Mouse (Mus musculus): ENCODE data around the gene Rbm48. TPM values are rescaled to one million over a fixed set of nuclear protein-coding genes. Genes with fewer than 3 reads are reported as not detected.

The Rbm48 gene
- total RNA-seq, 2 experiments from 2014 or later = 3.8 to 4.1 TPM

- DNase-seq = no peak
Observed at GRCm38 (mm10) chr5:3551481-3551880, 44.9 kb downstream of the Rbm48 start.

GRCm38 (mm10) chr5:3546226-3546625 is 50.2 kb downstream of the Rbm48 start:
- DNase-seq = no peak

GRCm38 (mm10) chr5:3544480-3544769 is 52.0 kb downstream of the Rbm48 start:
- no peak for DNase-seq

GRCm38 (mm10) chr5:3543629-3544479 is 52.5 kb downstream of the Rbm48 start, which contains the start of gene Fam133b:
TSS of gene Fam133b (plus strand) at chr5:3543833.
- peak; percentile 94 to 98 for DNase-seq

GRCm38 (mm10) chr5:3541871-3542270 is 54.5 kb downstream of the Rbm48 start:
- DNase-seq = no peak

- DNase-seq = no peak
Observed at GRCm38 (mm10) chr5:3538505-3539472, 57.6 kb downstream of the Rbm48 start.

- DNase-seq = no peak
Observed at GRCm38 (mm10) chr5:3536592-3537212, 59.7 kb downstream of the Rbm48 start.

Other genes starting within 250 kb of the Rbm48 start
- 10 to 100 TPM; 10.8 to 11.4 TPM for gene Fam133b, start 52.8 kb downstream of the Rbm48 start, total RNA-seq (2021)
- 1 to 10 TPM in 1 of 2 experiments, under 1 TPM in 1; 0.74 to 2.2 TPM for gene 1700109H08Rik, start 25.0 kb downstream of the Rbm48 start, total RNA-seq (2021)
- 10 to 100 TPM in 1 of 2 experiments, 1 to 10 TPM in 1; 6.2 to 10.9 TPM for gene Pex1, start 519 bp downstream of the Rbm48 start, total RNA-seq (2021)
- not detected for gene Tmbim7, start 54.6 kb upstream of the Rbm48 start, total RNA-seq (2021)
- 10 to 100 TPM; 90.0 to 90.6 TPM for gene Gatad1, start 60.6 kb upstream of the Rbm48 start, total RNA-seq (2021)
- 10 to 100 TPM; 22.6 to 27.3 TPM for gene Ankib1, start 206.3 kb upstream of the Rbm48 start, total RNA-seq (2021)
- gene Krit1, start 206.6 kb upstream of the Rbm48 start, total RNA-seq (2021) = 10 to 100 TPM; 25.0 to 31.7 TPM
- gene Lrrd1, start 248.6 kb upstream of the Rbm48 start, total RNA-seq (2021) = not detected